Mouse (Mus musculus): ENCODE results near the gene Zfp672. TPM values are rescaled to one million over a fixed set of nuclear protein-coding genes. Genes with fewer than 3 reads are reported as not detected.

Zfp672 gene
- polyA plus RNA-seq, 1 experiment from 2014 or later: 40.5 TPM

DNA sequence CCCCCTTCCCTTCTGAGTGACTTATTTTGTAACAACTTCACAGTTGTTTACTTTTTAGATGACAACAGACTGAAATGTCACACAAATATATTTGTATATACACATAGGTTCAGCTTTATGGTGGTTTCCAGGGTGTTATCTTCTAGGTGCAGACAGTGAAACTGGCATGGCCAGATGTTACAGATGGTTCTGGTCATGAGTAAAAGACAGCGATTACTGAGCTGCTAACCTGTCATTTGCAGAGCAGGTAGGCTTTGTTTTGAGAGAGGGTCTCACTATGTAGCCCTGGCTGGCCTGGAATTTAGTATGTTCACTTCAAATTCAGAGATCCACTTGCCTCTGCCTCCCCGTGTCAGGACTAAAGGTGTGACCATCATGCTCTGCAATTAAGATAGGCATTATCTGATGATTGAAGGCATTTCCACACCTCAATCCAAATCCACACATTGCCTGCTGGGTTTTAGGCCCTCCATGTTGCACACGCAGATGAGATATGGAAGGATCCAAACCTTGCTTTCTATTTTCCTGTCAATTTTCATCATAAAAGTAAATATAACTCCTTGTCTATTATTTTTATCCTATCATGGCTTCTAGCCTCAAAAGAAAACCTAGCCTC, 5.4 kb downstream of the Zfp672 start:
- peak overlapping the region; percentile 99 for H3K27ac ChIP-seq
- WGBS (ENCODE audit: insufficient replicate concordance): 27% methylated on average over 3 of the region's 3 CpGs
- peak overlapping the region; percentile 43; the same call in 1 of the 2 replicates for H3K9ac ChIP-seq

GRCm38 (mm10) chr11:58323570-58324340, 6.4 kb downstream of the Zfp672 start:
- ATAC-seq (ENCODE audit: low read depth) (0 out of 2 replicates have a peak, but pooled peaks have one; percentile 1), DNase-seq (no peak)
- H3K36me3 ChIP-seq: peaks cover 53% of the 10 kb centered on the region
- WGBS (ENCODE audit: insufficient replicate concordance): 10% methylated on average over 24 of the region's 24 CpGs
- H3K9ac ChIP-seq: peak overlapping the region; percentile 96
- H3K9me3 ChIP-seq (replicated peaks): no peaks in the 10 kb centered on the region
- peak overlapping the region; percentile 84 for H3K4me3 ChIP-seq (replicated peaks)
- H3K4me1 ChIP-seq (replicated peaks): peaks cover 68% of the 10 kb centered on the region
- H3K4me2 ChIP-seq: peak overlapping the region; percentile 92
- peak overlapping the region; percentile 99 for H3K27ac ChIP-seq
- H3K27me3 ChIP-seq: no peaks in the 10 kb centered on the region

More for the DNA sequence above, 5.4 kb downstream of the Zfp672 start:
- no peaks in the 10 kb centered on the region for H3K27me3 ChIP-seq
- peaks cover 43% of the 10 kb centered on the region for H3K36me3 ChIP-seq
- peaks cover 77% of the 10 kb centered on the region for H3K4me1 ChIP-seq (replicated peaks)
- peak overlapping the region; percentile 92 for H3K4me2 ChIP-seq
- DNase-seq (peak; percentile 38), ATAC-seq (ENCODE audit: low read depth) (no peak)
- no peaks in the 10 kb centered on the region for H3K9me3 ChIP-seq (replicated peaks)
- H3K4me3 ChIP-seq (replicated peaks): 0 out of 2 replicates have a peak overlapping the region, but pooled peaks have one; percentile 1

DNA sequence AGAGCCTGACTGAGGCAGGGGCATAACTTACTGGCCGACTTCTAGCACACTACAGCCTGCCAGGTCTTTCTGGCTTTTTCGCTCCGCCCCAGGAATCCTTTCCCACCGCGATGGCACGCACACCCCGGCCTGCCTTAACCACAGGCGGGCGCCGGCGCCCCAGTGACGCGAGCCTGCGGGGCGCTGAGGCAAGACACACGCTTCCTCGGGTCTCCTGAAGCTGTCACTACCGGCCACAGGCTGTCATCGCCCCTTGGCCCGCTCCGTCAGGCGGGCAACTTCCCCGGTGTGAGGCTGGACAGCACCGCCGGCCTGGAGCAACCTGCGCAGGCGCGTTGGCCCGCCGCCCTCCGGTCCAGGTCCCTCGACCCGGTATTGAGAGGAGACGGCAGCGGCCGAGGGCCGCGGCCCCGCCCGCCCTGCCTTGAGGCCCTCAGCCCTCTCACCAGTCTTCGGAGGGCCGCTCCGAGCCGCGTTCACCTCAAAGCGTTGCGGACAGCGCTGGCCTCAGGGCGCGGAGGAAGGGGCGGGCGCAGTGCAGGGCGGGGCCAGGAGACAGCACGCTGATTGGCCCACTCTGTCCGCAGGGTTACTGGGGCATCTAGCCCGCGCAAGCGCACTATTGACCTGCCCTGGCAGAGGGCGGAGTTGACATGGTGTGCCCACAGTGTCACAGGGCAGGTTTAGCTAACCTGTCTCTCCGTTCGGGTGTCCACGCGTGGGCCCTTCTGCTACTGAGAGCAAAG, 7.1 kb downstream of the Zfp672 start:
- peaks cover 54% of the 10 kb centered on the region for H3K36me3 ChIP-seq
- H3K4me3 ChIP-seq (replicated peaks): peak overlapping the region; percentile 84
- H3K4me2 ChIP-seq: peak overlapping the region; percentile 92
- WGBS (ENCODE audit: insufficient replicate concordance): under 1% methylated on average over 62 of the region's 63 CpGs
- peak; percentile 98 for DNase-seq
- ATAC-seq (ENCODE audit: low read depth): peak; percentile 98
- H3K9me3 ChIP-seq (replicated peaks): no peaks in the 10 kb centered on the region
- peak overlapping the region; percentile 96 for H3K9ac ChIP-seq
- peaks cover 61% of the 10 kb centered on the region for H3K4me1 ChIP-seq (replicated peaks)
- H3K27ac ChIP-seq: peak overlapping the region; percentile 99
- no peaks in the 10 kb centered on the region for H3K27me3 ChIP-seq

DNA sequence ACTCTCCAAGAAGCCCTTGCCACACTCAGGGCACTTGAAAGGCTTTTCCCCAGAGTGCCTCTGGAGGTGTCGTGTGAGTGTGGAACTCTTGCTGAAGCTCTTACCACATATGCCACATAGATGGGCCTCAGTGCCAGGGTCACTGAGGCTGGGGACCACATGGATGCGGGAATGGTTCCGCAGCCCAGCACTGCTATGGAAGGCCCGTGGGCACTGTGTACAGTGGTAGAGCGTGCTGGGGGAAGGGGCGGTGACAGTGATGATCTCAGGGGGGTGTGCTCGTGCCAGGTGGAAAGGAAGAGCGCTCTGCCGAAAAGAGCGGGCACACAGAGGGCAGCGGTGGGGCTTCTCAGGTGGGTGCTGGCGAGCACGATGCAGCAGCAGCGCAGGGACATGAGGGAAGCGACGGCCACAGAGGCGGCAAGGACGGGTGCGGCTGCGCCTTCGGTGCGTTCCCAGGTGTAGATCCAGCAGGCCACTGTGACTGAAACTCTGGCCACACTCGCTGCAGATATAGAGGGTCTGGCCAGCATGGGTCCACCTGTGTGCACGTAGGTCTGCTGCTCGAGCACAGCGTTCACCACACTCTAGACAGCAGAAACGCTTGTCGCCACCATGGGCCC, 13.3 kb downstream of the Zfp672 start:
- Histone ChIP-seq H3K27ac (no peak overlapping the region), H3K36me3 (peaks cover 90% of the 10 kb centered on the region), H3K9ac (no peak overlapping the region), H3K4me3 (replicated peaks) (no peak overlapping the region), H3K4me2 (no peak overlapping the region), H3K4me1 (replicated peaks) (peaks cover 20% of the 10 kb centered on the region), H3K9me3 (replicated peaks) (no peaks in the 10 kb centered on the region), H3K27me3 (no peaks in the 10 kb centered on the region)
- 0 out of 2 replicates have a peak, but pooled peaks have one; percentile 16 for ATAC-seq (ENCODE audit: low read depth)
- DNase-seq: no peak
- WGBS (ENCODE audit: insufficient replicate concordance): 84% methylated on average over 28 of the region's 28 CpGs

DNA sequence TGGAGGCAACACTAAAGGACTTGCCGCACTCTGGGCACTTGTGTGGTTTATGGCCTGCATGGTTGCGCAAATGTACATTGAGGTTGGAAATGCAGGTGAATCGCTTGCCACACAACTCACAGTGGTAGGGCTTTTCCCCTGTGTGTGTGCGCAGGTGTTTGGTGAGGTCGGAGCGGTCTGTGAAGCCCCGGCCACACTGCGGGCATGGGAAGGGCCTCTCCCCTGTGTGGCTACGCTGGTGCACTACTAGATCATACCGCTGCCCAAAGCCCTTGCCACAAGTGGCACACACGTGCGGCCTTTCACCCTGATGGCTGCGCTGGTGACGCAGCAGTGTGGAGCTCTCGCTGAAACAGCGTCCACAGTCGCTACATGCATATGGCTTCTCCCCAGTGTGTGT, 13.8 kb downstream of the Zfp672 start:
- no peak overlapping the region for H3K4me2 ChIP-seq
- no peak overlapping the region for H3K27ac ChIP-seq
- H3K9me3 ChIP-seq (replicated peaks): no peaks in the 10 kb centered on the region
- H3K36me3 ChIP-seq: peaks cover 89% of the 10 kb centered on the region
- DNase-seq (no peak), ATAC-seq (ENCODE audit: low read depth) (peak; percentile 16; the same call in 1 of the 2 replicates)
- no peak overlapping the region for H3K9ac ChIP-seq
- no peak overlapping the region for H3K4me3 ChIP-seq (replicated peaks)
- no peaks in the 10 kb centered on the region for H3K27me3 ChIP-seq
- 87% methylated on average over 17 of the region's 17 CpGs for WGBS (ENCODE audit: insufficient replicate concordance)
- H3K4me1 ChIP-seq (replicated peaks): peaks cover 14% of the 10 kb centered on the region

GRCm38 (mm10) chr11:58315536-58316168, 14.5 kb downstream of the Zfp672 start:
- ATAC-seq (ENCODE audit: low read depth) (no peak), DNase-seq (no peak)

GRCm38 (mm10) chr11:58314069-58314468, 16.1 kb downstream of the Zfp672 start:
- peaks cover 80% of the 10 kb centered on the region for H3K36me3 ChIP-seq

More at GRCm38 (mm10) chr11:58315536-58316168, 14.5 kb downstream of the Zfp672 start:
- no peaks in the 10 kb centered on the region for H3K9me3 ChIP-seq (replicated peaks)
- H3K27me3 ChIP-seq: no peaks in the 10 kb centered on the region
- H3K27ac ChIP-seq: no peak overlapping the region
- H3K4me3 ChIP-seq (replicated peaks): no peak overlapping the region
- WGBS (ENCODE audit: insufficient replicate concordance): 87% methylated on average over 5 of the region's 5 CpGs
- no peak overlapping the region for H3K4me2 ChIP-seq
- H3K36me3 ChIP-seq: peaks cover 85% of the 10 kb centered on the region
- H3K4me1 ChIP-seq (replicated peaks): peaks cover 8% of the 10 kb centered on the region; the same call in 1 of the 2 replicates
- no peak overlapping the region for H3K9ac ChIP-seq

GRCm38 (mm10) chr11:58308661-58309060, 21.5 kb downstream of the Zfp672 start:
- Histone ChIP-seq H3K36me3 (peaks cover 30% of the 10 kb centered on the region), H3K27ac (no peak overlapping the region), H3K4me2 (no peak overlapping the region), H3K4me1 (replicated peaks) (peaks cover 29% of the 10 kb centered on the region), H3K27me3 (no peaks in the 10 kb centered on the region), H3K9ac (no peak overlapping the region), H3K9me3 (replicated peaks) (no peaks in the 10 kb centered on the region), H3K4me3 (replicated peaks) (no peak overlapping the region)
- DNase-seq: no peak
- ATAC-seq (ENCODE audit: low read depth): no peak
- WGBS (ENCODE audit: insufficient replicate concordance): 86% methylated on average over 9 of the region's 9 CpGs

More at GRCm38 (mm10) chr11:58314069-58314468, 16.1 kb downstream of the Zfp672 start:
- Histone ChIP-seq H3K4me3 (replicated peaks) (no peak overlapping the region), H3K4me1 (replicated peaks) (peaks cover 6% of the 10 kb centered on the region; the same call in 1 of the 2 replicates), H3K27me3 (no peaks in the 10 kb centered on the region), H3K4me2 (no peak overlapping the region), H3K9ac (no peak overlapping the region), H3K9me3 (replicated peaks) (no peaks in the 10 kb centered on the region), H3K27ac (no peak overlapping the region)
- ATAC-seq (ENCODE audit: low read depth) (no peak), DNase-seq (no peak)
- 81% methylated on average over 6 of the region's 6 CpGs for whole genome bisulfite sequencing (ENCODE audit: insufficient replicate concordance)

DNA sequence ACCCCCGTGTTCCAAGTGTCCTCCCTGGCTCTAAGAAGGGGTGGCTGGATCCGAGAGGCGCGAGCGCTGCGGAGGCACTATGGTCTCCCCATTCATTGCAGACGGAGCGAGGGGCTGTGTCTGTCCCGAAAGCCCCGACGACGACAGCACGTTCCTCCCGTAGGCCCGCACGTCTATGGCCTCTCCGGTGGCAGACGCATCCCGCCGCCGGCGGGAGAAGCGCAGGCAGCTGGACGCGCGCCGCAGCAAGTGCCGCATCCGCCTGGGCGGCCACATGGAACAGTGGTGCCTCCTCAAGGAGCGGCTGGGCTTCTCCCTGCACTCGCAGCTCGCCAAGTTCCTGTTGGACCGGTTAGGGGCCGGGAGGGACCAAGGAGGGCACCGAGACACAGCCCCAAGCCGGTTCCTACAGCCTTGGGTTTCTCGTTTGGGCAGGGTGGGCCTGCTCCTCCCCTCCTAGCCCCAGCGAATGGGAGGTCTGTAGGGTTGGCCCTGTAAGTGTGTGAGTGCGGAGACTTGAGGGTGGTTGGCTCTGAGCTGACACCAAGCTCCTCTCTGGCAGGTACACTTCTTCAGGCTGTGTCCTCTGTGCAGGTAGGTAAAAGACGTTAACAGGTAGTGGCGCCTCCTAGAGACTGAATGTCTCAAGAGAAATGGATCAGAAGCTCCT, 22.6 kb downstream of the Zfp672 start:
- H3K36me3 ChIP-seq: peaks cover 26% of the 10 kb centered on the region
- peak overlapping the region; percentile 82 for H3K4me3 ChIP-seq (replicated peaks)
- peak overlapping the region; percentile 92 for H3K9ac ChIP-seq
- H3K9me3 ChIP-seq (replicated peaks): no peaks in the 10 kb centered on the region
- peak overlapping the region; percentile 86 for H3K27ac ChIP-seq
- H3K27me3 ChIP-seq: no peaks in the 10 kb centered on the region
- WGBS (ENCODE audit: insufficient replicate concordance): under 1% methylated on average over 42 of the region's 42 CpGs
- peak; percentile 82 for ATAC-seq (ENCODE audit: low read depth)
- DNase-seq: peak; percentile 66
- H3K4me2 ChIP-seq: peak overlapping the region; percentile 99
- peaks cover 30% of the 10 kb centered on the region for H3K4me1 ChIP-seq (replicated peaks)

GRCm38 (mm10) chr11:58306860-58307308, 23.3 kb downstream of the Zfp672 start, which contains the start of gene Zfp692:
TSS of gene Zfp692 (plus strand) at chr11:58307069.
- H3K4me1 ChIP-seq (replicated peaks): peaks cover 30% of the 10 kb centered on the region
- WGBS (ENCODE audit: insufficient replicate concordance): under 1% methylated on average over 34 of the region's 34 CpGs
- peak within 1 kb of the TSS; percentile 92 for H3K9ac ChIP-seq
- peak within 1 kb of the TSS; percentile 86 for H3K27ac ChIP-seq
- peak; percentile 61 for ATAC-seq (ENCODE audit: low read depth)
- H3K4me2 ChIP-seq: peak within 1 kb of the TSS; percentile 99
- peak; percentile 92 for DNase-seq
- H3K9me3 ChIP-seq (replicated peaks): no peaks in the 10 kb centered on the region
- no peaks in the 10 kb centered on the region for H3K27me3 ChIP-seq
- H3K36me3 ChIP-seq: peaks cover 22% of the 10 kb centered on the region
- peak within 1 kb of the TSS; percentile 82 for H3K4me3 ChIP-seq (replicated peaks)

Measured in liver, embryonic 13.5 days (tissue).